Mouse (Mus musculus) cortical plate, adult 2 months (tissue): ENCODE measurements at regions not wholly inside any gene's neighbourhood (a gene's known extent, or its start where the extent isn't known, plus 50 kb on each side); places are given as distances from the start of the nearest gene placed in this dataset.

Experiments used
- CTCF ChIP-seq: fragments of 200-500 bp; IDR thresholded peaks from 2 replicates; pipeline ENCODE4 v1.5.1; 2011; ENCODE audit warnings: mild to moderate bottlenecking, control low read depth, low read length; ENCODE audit not compliant: insufficient read depth; ENCODE audit errors: extremely low read depth
- POLR2A ChIP-seq: fragments of 200-500 bp; IDR thresholded peaks from 2 replicates; pipeline ENCODE4 v1.6.1; 2011; ENCODE audit warnings: mild to moderate bottlenecking, low read length, control low read depth; ENCODE audit not compliant: insufficient read depth; ENCODE audit errors: extremely low read depth

GRCm38 (mm10) chr9:84319338-84319737, 394.4 kb downstream of the Bckdhb start:
- TF ChIP-seq POLR2A = no peak
- no peak for TF ChIP-seq CTCF
